Mouse (Mus musculus): ENCODE measurements at regions not wholly inside any gene's neighbourhood (a gene's known extent, or its start where the extent isn't known, plus 50 kb on each side); places are given as distances from the start of the nearest gene placed in this dataset.

DNA sequence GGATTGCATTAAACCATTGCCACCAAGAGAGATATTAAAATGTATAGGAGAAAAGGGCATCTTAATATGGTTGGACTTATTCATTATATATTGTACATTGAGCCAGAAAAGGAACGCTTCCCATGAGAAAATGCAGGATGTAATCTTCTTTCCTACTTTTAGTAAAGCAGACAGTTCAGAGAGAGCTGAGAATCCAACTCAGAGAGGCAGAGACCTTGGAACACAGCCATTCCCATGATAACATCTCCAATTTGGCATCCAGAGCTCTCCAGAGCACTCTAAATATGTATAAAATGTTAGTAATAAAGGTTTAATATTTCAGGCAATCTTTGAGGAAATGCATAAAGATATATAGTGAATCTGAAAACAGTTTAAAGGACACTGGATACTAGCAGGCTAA, 199.3 kb upstream of the Asb5 start:
- no peak for ATAC-seq (ENCODE audit: low FRiP score, low read depth)
- Histone ChIP-seq H3K9ac (ENCODE audit: low read depth, low read length, severe bottlenecking) (no peak overlapping the region), H3K27me3 (ENCODE audit: control insufficient read depth, insufficient read depth, low read length) (no peaks in the 10 kb centered on the region), H3K4me2 (replicated peaks; ENCODE audit: low read depth, low read length, severe bottlenecking) (no peak overlapping the region), H3K4me1 (ENCODE audit: control insufficient read depth, insufficient read depth, low read length) (no peaks in the 10 kb centered on the region), H3K9me3 (ENCODE audit: control insufficient read depth, low read length) (no peaks in the 10 kb centered on the region), H3K4me3 (replicated peaks; ENCODE audit: low read length) (no peak overlapping the region), H3K36me3 (ENCODE audit: control insufficient read depth, insufficient read depth, low read length) (no peaks in the 10 kb centered on the region), H3K27ac (replicated peaks; ENCODE audit: low read depth, low read length) (no peak overlapping the region)
- peak; percentile 62 for DNase-seq (ENCODE audit: low spot score)
- no peak for TF ChIP-seq POLR2A (IDR thresholded peaks at IDR 0.05; ENCODE audit: borderline replicate concordance, extremely low read depth, insufficient read depth, insufficient read length)
- 84% methylated on average over 1 of the region's 1 CpGs for WGBS

DNA sequence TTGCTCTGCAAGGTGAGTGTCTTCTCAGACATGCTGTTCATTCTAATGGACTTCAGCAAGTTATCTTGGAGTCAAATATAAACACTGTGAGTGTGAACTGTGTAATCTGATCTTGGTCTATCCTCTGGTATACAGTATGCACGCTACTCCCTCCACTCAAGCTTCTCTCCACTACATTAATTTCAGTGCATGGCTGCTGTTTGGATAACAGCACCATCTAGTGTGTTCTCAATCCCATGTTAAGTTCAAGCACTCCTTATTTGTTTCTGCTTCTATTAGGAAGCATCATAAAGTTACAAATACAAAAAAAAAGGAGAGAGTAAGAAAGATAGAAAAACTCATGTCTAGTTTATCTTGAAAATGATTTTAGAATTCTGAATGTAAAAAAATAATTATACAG, 197.5 kb upstream of the Asb5 start:
- Histone ChIP-seq H3K27ac (replicated peaks; ENCODE audit: low read depth, low read length) (no peak overlapping the region), H3K4me2 (replicated peaks; ENCODE audit: low read depth, low read length, severe bottlenecking) (no peak overlapping the region), H3K9me3 (ENCODE audit: control insufficient read depth, low read length) (no peaks in the 10 kb centered on the region), H3K4me1 (ENCODE audit: control insufficient read depth, insufficient read depth, low read length) (no peaks in the 10 kb centered on the region), H3K36me3 (ENCODE audit: control insufficient read depth, insufficient read depth, low read length) (no peaks in the 10 kb centered on the region), H3K27me3 (ENCODE audit: control insufficient read depth, insufficient read depth, low read length) (no peaks in the 10 kb centered on the region), H3K4me3 (replicated peaks; ENCODE audit: low read length) (no peak overlapping the region), H3K9ac (ENCODE audit: low read depth, low read length, severe bottlenecking) (no peak overlapping the region)
- DNase-seq (ENCODE audit: low spot score) = no peak
- no peak for ATAC-seq (ENCODE audit: low FRiP score, low read depth)
- no peak for TF ChIP-seq POLR2A (IDR thresholded peaks at IDR 0.05; ENCODE audit: borderline replicate concordance, extremely low read depth, insufficient read depth, insufficient read length)
- 24% methylated on average over 1 of the region's 1 CpGs for WGBS

DNA sequence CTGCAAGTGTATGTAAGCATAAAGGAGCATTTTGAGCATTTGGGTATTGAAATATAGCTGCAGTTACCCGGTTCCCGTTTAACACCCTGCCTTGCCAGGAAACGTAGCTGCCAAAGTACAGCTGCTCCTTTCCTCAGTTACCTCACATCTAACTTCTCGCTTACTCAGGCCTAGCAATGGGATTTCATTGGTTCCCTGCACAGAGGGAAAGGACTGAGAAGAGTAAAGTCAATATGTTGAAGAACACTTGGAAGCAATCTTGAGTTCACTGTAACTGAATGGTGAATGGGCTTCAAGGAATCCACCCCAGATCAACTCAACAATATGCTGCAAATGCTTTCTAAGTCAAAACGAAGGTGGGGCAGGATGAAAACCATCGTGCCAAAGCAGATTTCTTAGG, 178.3 kb upstream of the Asb5 start:
- Histone ChIP-seq H3K9ac (ENCODE audit: low read depth, low read length, severe bottlenecking) (no peak overlapping the region), H3K4me1 (ENCODE audit: control insufficient read depth, insufficient read depth, low read length) (no peaks in the 10 kb centered on the region), H3K27ac (replicated peaks; ENCODE audit: low read depth, low read length) (no peak overlapping the region), H3K4me3 (replicated peaks; ENCODE audit: low read length) (no peak overlapping the region), H3K9me3 (ENCODE audit: control insufficient read depth, low read length) (no peaks in the 10 kb centered on the region), H3K4me2 (replicated peaks; ENCODE audit: low read depth, low read length, severe bottlenecking) (no peak overlapping the region), H3K27me3 (ENCODE audit: control insufficient read depth, insufficient read depth, low read length) (no peaks in the 10 kb centered on the region), H3K36me3 (ENCODE audit: control insufficient read depth, insufficient read depth, low read length) (no peaks in the 10 kb centered on the region)
- no peak for TF ChIP-seq POLR2A (IDR thresholded peaks at IDR 0.05; ENCODE audit: borderline replicate concordance, extremely low read depth, insufficient read depth, insufficient read length)
- WGBS = 85% methylated on average over 6 of the region's 6 CpGs
- DNase-seq (ENCODE audit: low spot score) (no peak), ATAC-seq (ENCODE audit: low FRiP score, low read depth) (no peak)

DNA sequence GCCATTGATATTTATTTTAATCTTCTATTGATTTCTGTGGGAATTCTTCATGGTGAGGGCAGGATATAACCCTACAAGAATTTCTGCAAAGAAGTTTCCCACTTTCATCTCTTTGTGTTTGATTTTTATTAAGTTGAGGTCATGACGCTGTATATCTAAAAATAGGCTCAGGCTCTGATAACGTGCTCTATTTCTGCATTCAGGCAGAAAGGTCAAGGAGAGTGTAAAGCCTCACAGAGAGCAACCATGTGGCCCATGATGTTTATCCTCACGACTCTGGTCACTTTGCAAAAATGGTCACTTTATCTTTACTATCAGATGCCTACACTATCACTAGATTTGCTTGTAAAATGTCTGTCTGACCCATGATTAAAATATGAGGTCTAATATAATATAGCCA, 167.7 kb upstream of the Asb5 start:
- H3K36me3 ChIP-seq (ENCODE audit: control insufficient read depth, insufficient read depth, low read length) = no peaks in the 10 kb centered on the region
- no peak for ATAC-seq (ENCODE audit: low FRiP score, low read depth)
- no peak for DNase-seq (ENCODE audit: low spot score)
- H3K4me2 ChIP-seq (replicated peaks; ENCODE audit: low read depth, low read length, severe bottlenecking) = no peak overlapping the region
- H3K4me1 ChIP-seq (ENCODE audit: control insufficient read depth, insufficient read depth, low read length) = no peaks in the 10 kb centered on the region
- WGBS = 61% methylated on average over 3 of the region's 3 CpGs
- no peak overlapping the region for H3K9ac ChIP-seq (ENCODE audit: low read depth, low read length, severe bottlenecking)
- no peaks in the 10 kb centered on the region for H3K27me3 ChIP-seq (ENCODE audit: control insufficient read depth, insufficient read depth, low read length)
- H3K27ac ChIP-seq (replicated peaks; ENCODE audit: low read depth, low read length) = no peak overlapping the region
- no peak for TF ChIP-seq POLR2A (IDR thresholded peaks at IDR 0.05; ENCODE audit: borderline replicate concordance, extremely low read depth, insufficient read depth, insufficient read length)
- no peak overlapping the region for H3K4me3 ChIP-seq (replicated peaks; ENCODE audit: low read length)
- no peaks in the 10 kb centered on the region for H3K9me3 ChIP-seq (ENCODE audit: control insufficient read depth, low read length)

DNA sequence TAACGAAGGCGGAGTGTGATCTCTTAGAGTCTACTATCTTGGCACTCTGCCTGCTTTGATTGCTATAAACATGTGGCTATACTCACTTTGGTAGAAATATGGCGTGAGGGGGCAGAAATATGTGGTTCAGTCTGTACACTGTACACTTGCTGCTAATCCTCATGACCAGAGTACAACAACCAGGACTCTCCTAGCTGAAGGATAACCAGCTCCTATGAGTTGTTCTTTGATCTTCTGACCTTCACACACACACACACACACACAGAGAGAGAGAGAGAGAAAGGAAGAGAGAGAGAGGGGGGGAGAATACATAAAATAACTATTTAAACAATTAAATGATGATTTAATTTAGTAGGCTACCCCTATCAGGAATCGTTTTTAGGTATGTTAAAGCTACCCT, 158.9 kb upstream of the Asb5 start:
- Histone ChIP-seq H3K27me3 (ENCODE audit: control insufficient read depth, insufficient read depth, low read length) (no peaks in the 10 kb centered on the region), H3K4me1 (ENCODE audit: control insufficient read depth, insufficient read depth, low read length) (no peaks in the 10 kb centered on the region), H3K9ac (ENCODE audit: low read depth, low read length, severe bottlenecking) (no peak overlapping the region), H3K4me3 (replicated peaks; ENCODE audit: low read length) (no peak overlapping the region), H3K4me2 (replicated peaks; ENCODE audit: low read depth, low read length, severe bottlenecking) (no peak overlapping the region), H3K9me3 (ENCODE audit: control insufficient read depth, low read length) (no peaks in the 10 kb centered on the region), H3K36me3 (ENCODE audit: control insufficient read depth, insufficient read depth, low read length) (no peaks in the 10 kb centered on the region), H3K27ac (replicated peaks; ENCODE audit: low read depth, low read length) (no peak overlapping the region)
- ATAC-seq (ENCODE audit: low FRiP score, low read depth) = no peak
- no peak for TF ChIP-seq POLR2A (IDR thresholded peaks at IDR 0.05; ENCODE audit: borderline replicate concordance, extremely low read depth, insufficient read depth, insufficient read length)
- 72% methylated on average over 4 of the region's 4 CpGs for WGBS
- no peak for DNase-seq (ENCODE audit: low spot score)

DNA sequence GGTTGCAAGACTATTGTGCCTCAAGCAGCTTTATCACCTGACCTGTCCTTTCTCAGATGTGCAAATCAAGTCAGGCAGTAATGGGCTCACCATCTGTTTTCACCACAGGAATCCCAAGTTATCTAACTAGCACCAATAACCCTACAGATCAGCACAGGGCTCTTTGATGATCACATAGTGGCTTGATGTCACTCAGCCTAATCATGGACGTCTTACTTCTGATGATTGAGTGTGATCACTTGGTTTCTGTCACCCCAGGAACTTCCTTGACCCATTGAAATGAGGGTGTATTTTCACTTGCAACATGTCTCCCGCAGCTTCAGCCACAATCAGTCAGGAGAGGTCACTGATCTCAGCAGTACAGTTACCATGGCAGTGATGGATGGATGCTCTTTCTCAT, 158.3 kb upstream of the Asb5 start:
- H3K9ac ChIP-seq (ENCODE audit: low read depth, low read length, severe bottlenecking) = no peak overlapping the region
- H3K36me3 ChIP-seq (ENCODE audit: control insufficient read depth, insufficient read depth, low read length) = no peaks in the 10 kb centered on the region
- no peak for TF ChIP-seq POLR2A (IDR thresholded peaks at IDR 0.05; ENCODE audit: borderline replicate concordance, extremely low read depth, insufficient read depth, insufficient read length)
- 12% methylated on average over 2 of the region's 2 CpGs for WGBS
- no peaks in the 10 kb centered on the region for H3K4me1 ChIP-seq (ENCODE audit: control insufficient read depth, insufficient read depth, low read length)
- no peak overlapping the region for H3K4me3 ChIP-seq (replicated peaks; ENCODE audit: low read length)
- no peaks in the 10 kb centered on the region for H3K27me3 ChIP-seq (ENCODE audit: control insufficient read depth, insufficient read depth, low read length)
- ATAC-seq (ENCODE audit: low FRiP score, low read depth) = no peak
- no peak for DNase-seq (ENCODE audit: low spot score)
- no peaks in the 10 kb centered on the region for H3K9me3 ChIP-seq (ENCODE audit: control insufficient read depth, low read length)
- H3K27ac ChIP-seq (replicated peaks; ENCODE audit: low read depth, low read length) = no peak overlapping the region
- no peak overlapping the region for H3K4me2 ChIP-seq (replicated peaks; ENCODE audit: low read depth, low read length, severe bottlenecking)

Measured in limb, embryonic 14.5 days (tissue).